Mouse (Mus musculus) gastrocnemius, postnatal 25 days (tissue): Measurements from ENCODE around the gene Hectd1. TPM values are rescaled to one million over a fixed set of nuclear protein-coding genes. Genes with fewer than 3 reads are reported as not detected.

Experiments used
- DNase-seq: peaks from one replicate; pipeline ENCODE4 v3.0.0; 2022
- total RNA-seq, 2 experiments: library from RNA; stranded (reverse); gene quantifications; 1 replicate in 1 of 2; 2 replicates in 1 of 2; pipeline ENCODE4 v1.2.3; 2021

Gene Hectd1
- total RNA-seq, 2 experiments from 2014 or later = 80.5 to 82.2 TPM

GRCm38 (mm10) chr12:51843576-51844520, 14.5 kb upstream of the Hectd1 start:
- DNase-seq = no peak

- no peak for DNase-seq
Measured at GRCm38 (mm10) chr12:51842081-51842864, 12.9 kb upstream of the Hectd1 start.

- DNase-seq = no peak
Measured at GRCm38 (mm10) chr12:51839856-51840255, 10.5 kb upstream of the Hectd1 start.

GRCm38 (mm10) chr12:51835219-51835618, 5.9 kb upstream of the Hectd1 start:
- DNase-seq = no peak

GRCm38 (mm10) chr12:51831931-51832330, 2.6 kb upstream of the Hectd1 start:
- no peak for DNase-seq

GRCm38 (mm10) chr12:51831296-51831695, 2.0 kb upstream of the Hectd1 start:
- no peak for DNase-seq

- no peak for DNase-seq
Measured at GRCm38 (mm10) chr12:51830671-51831070, 1.3 kb upstream of the Hectd1 start.

GRCm38 (mm10) chr12:51830077-51830402, 704 bp upstream of the Hectd1 start:
- peak; percentile 24 for DNase-seq

GRCm38 (mm10) chr12:51828716-51829289, 533 bp downstream of the Hectd1 start:
- DNase-seq = peak; percentile 56

- no peak for DNase-seq
Measured at GRCm38 (mm10) chr12:51827958-51828650, 1.2 kb downstream of the Hectd1 start.

- DNase-seq = no peak
Measured at GRCm38 (mm10) chr12:51825338-51825737, 4.0 kb downstream of the Hectd1 start.

- DNase-seq = no peak
Measured at GRCm38 (mm10) chr12:51823311-51823710, 6.0 kb downstream of the Hectd1 start.

GRCm38 (mm10) chr12:51822861-51823260, 6.5 kb downstream of the Hectd1 start:
- no peak for DNase-seq

- no peak for DNase-seq
Measured at GRCm38 (mm10) chr12:51822236-51822635, 7.1 kb downstream of the Hectd1 start.

GRCm38 (mm10) chr12:51821256-51821655, 8.1 kb downstream of the Hectd1 start:
- DNase-seq = no peak

- DNase-seq = no peak
Measured at GRCm38 (mm10) chr12:51819951-51820498, 9.3 kb downstream of the Hectd1 start.

GRCm38 (mm10) chr12:51817815-51818613, 11.3 kb downstream of the Hectd1 start:
- no peak for DNase-seq

GRCm38 (mm10) chr12:51811388-51812140, 17.8 kb downstream of the Hectd1 start:
- no peak for DNase-seq

GRCm38 (mm10) chr12:51810564-51810963, 18.8 kb downstream of the Hectd1 start:
- no peak for DNase-seq

- no peak for DNase-seq
Measured at GRCm38 (mm10) chr12:51784842-51785241, 44.5 kb downstream of the Hectd1 start.
